Mouse (Mus musculus) layer of hippocampus, adult 11-12 months (tissue): Measurements from ENCODE around the gene Mterf2.
A peak's percentile ranks its signal among the peaks of the same experiment; 100 is the strongest.

Source experiments
- DNase-seq: peaks from one replicate; pipeline ENCODE4 v3.0.0; 2022; ENCODE audit warnings: low spot score

Gene Mterf2

DNA sequence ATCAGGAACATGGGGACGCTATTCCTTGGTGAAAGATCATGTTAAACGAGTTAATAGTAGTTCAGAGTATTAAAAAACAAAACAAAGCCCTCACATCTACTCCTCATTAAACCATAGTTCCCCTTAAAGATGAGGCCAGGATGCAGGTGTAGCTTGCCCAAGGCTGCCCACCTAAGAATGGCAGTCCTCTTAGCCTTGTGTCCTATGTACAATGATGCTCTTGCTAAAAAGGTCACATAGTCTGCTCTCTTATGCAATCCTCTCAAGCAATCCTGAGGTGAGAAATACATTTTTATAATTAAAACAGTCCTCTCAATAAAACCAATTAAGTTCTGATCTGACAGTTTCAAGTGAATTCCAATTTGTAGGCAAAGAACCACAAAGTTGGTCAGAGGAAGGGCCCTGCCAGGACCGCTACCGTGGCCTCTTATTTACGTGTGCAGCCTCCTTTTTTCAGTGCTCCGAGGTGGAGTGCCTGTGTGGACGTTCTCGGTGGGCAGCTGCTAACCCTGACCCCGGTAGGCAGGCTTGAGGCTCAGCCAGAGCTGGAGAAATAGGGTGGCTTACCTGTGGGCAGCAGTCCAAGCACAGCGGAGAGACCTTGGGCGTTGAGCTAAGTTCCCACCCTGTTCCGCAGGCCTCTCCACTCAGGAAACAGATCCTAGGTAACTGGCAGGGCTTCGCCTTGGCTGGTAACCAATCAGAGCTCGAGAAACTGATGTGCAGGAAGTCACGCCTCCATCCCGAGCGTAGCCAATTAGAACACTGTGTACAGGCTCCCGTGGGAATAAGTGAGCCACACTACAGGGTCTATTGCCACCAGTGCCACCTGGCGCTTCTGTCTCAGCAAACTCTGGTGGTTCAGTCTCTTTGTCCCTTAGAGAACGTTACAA is at the start of gene Mterf2:
Gene Mterf2 (minus strand): TSS at position 633 of the 893 bp plus-strand sequence.
- peak; percentile 97 for DNase-seq

GRCm38 (mm10) chr10:85176640-85177039 is 48.8 kb upstream of the Mterf2 start:
- DNase-seq: no peak

GRCm38 (mm10) chr10:85165306-85165705 is 37.5 kb upstream of the Mterf2 start:
- no peak for DNase-seq

- DNase-seq: no peak
Measured at GRCm38 (mm10) chr10:85164791-85165190, 37.0 kb upstream of the Mterf2 start.

DNA sequence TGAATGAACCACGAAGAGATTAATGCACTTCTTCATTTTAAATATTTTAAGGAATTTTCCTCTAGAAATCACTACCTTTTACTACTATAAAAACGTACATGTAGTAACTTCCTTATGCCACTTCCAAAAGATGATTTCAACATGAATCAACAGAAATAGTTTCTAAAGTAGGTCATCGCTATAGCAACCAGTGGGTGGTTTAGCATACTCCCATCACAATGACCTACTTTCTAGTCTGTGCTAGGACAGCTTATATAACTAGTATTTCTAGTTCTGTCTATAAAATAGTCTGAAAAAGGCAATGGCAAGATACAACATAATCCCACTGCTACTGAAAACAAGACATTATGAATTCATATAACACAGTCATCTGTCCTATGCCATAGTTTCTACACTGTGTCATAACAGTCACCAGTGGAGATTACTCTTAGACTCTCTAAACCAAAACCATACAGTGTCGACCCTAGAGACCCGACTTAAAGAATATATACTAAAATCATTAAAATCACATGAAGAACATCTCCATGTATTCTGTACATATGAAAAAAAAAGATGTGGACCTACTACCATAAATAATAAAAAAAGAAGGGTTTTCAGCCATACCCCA is 34.0 kb upstream of the Mterf2 start:
- DNase-seq: peak; percentile 9

DNA sequence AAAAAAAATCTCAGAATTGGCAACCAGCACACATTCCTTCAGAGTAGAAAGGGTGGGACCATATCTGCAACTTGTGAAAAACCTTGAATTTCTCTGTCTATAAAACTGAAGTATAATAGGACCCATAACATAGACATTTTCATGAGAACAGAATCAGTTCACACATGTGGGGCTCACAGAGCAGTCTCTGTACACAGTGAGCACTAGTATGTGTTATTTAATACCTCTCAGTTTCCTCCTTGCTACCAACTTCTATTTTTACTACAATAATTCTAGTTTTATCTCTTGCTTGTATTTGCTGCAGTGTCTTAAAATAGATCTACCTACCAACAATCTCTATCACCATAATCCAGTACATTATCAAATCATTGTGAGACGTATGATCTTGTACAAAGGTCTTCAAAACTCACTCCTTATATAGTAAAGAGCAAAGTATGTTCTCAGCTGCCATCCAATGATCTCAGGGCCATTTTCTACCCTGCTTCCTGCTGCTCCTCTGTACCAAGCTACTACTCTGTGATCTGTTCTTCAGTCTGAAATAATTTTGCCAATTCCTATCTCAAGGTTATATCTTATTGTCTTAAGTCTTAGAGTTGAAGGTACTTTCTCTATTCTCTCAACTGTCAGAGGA is 32.3 kb upstream of the Mterf2 start:
- DNase-seq: no peak

DNA sequence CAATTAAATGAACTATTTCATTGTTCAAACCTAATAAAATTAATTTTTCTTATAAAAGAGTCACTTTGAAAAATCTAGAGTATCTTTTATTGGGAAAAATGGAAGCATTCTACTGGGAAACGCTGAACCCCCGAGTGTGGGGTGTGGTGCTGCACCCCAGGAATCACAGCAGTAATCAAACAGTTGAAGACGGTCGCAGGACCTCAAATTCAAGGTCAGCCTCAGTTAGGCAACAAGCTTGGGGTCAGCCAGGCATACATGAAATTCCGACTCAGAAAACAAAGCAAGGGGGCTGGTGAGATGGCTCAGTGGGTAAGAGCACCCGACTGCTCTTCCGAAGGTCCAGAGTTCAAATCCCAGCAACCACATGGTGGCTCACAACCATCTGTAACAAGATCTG is 29.6 kb upstream of the Mterf2 start:
- DNase-seq: no peak

DNA sequence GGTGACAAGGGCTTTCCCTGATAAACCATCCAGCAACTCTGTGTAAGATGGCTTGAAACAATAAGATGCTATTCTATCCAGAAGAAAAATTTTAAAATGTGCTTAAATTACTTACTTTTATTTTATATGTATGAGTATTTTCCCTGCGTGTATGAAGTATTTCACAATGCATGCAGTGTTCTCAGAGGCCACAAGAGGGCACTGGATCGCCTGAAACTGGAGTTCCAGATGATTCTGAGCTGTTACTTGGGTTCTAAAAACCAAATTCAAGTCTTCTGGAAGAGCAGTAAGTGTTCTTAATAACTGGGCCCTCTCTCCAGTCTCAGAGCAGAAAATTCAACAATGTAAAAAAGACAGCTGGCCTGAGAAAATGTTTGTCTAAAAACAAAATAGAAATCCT is 26.4 kb upstream of the Mterf2 start:
- DNase-seq: peak; percentile 54

DNA sequence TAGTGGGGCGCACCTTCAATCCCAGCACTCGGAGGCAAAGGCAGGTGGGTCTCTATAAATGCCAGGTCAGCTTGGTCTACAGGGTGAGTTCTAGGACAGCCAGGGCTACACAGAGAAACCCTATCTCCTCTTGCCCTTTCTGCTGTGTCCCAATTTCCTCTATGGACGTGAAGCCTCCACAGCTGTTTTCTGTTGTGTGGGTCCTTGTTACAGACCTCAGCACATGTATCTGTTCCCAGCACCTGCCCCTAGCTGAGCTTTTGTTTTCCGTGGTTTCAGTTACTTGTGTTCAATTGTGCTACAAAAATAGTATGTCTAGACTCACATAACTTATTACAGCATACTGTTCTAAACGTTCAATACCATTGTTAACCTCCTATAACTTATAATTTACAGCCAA is 21.4 kb upstream of the Mterf2 start:
- no peak for DNase-seq

GRCm38 (mm10) chr10:85146282-85146681 is 18.5 kb upstream of the Mterf2 start:
- DNase-seq: no peak

- DNase-seq: no peak
Measured at GRCm38 (mm10) chr10:85141465-85141864, 13.6 kb upstream of the Mterf2 start.

- no peak for DNase-seq
Measured at GRCm38 (mm10) chr10:85136573-85136972, 8.7 kb upstream of the Mterf2 start.

DNA sequence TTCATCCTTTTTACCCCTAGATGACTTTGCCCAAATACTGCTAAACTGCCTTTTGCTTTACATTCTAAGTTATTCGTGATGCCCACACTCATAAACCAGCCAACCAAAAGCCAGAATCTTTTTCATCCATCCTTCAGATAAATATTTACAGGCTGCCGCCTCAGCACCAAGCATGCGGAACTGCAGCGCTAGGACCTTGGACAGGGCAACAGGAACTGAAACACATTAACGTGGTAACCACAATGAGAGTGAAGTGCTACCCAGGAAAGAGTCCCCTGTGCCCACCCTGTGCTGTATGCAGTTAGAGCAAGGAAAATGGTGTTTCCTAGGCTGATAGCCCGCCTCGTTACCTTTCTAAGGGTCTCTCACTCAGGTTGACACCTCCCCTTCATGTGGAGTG is 626 bp upstream of the Mterf2 start:
- no peak for DNase-seq

- no peak for DNase-seq
Measured at GRCm38 (mm10) chr10:85125184-85125583, 2.6 kb downstream of the Mterf2 start.

- DNase-seq: no peak
Measured at GRCm38 (mm10) chr10:85114409-85114808, 13.4 kb downstream of the Mterf2 start.

DNA sequence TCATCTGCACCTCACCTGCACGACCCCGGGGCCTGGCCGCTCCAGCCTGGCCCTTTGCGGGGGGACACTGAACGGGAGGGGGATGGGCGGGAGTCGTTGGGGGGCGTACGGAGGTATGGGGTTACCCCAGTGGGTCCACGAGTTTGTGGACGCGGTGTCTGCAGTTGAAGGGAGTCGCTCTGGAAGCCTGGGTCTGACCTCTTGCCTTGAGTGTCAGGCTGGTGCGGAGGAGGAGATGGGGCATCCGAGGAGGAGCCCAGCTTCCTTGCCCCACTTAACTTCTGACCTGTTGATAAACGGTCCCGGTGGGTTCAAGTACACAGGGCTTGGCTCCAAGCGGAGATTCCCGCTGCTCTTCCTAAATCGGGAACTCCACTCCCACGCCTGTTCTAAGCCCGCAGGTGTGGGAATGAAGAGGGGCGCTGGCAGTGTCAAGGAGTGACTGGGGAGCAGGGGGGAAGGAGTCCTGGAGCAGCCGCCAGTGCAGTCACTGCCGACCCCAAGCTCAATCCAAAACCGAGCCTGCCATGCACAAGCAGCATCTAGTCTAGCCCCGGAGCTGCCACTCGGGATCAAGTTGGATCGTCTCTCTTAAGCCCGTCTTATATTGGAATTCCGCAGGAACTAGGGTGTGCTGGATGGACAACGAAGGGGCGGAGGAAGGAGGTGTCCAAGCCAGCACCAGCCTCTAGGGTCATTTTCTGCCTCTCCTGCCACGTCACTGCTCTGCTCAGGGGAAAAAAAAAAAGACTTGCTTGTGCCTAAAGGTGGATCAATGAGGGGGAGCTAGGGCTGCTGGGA is 24.5 kb downstream of the Mterf2 start:
- no peak for DNase-seq

DNA sequence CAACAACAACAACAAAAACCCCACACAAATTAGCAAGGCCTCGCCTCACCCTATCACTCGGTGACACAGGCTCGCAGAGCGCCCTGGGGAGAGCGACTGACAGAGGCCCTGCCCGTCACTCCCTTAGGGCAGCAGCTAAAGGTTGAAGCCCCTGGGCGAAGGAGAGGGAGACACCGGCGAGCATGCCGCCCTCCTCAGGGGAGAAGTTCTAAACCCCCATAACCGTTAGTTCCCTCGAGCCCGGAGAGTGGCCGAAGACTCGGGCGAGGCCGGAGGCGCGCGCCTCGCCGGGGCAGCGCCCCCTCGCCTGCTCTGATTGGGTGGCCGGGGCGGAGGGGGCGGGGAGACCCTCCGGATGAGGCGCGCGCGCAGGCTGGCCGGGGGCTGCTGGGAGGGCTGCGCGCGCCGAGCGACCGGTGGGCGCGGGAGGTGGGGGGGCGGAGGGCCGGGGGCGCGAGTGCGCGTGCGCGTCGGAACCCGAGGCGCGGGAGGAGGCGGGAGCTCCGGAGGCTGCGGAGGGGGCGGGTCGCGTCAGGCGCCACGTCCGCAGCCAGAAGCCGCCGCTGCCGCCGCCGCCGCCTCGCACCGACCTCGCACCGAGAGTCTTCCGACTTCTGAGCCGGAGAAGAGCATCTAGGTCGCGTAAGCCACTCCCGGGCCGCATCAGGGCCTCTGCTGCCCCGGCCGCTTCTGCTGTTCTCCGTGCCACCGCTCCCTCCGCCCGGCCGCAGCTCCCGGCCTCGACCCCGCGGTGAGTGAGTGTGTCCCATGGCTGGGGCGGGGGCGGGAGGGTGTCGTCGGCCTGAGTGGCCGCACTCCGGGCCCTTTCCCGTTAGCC is 25.4 kb downstream of the Mterf2 start, which contains the start of the genes Fhl4 and Tmem263:
Gene Fhl4 (minus strand): TSS at position 249 of the 838 bp plus-strand sequence.
Gene Tmem263 (plus strand): TSS at position 381 of the 838 bp plus-strand sequence.
- peak; percentile 75 for DNase-seq

GRCm38 (mm10) chr10:85101841-85102240 is 26.0 kb downstream of the Mterf2 start:
- no peak for DNase-seq

- no peak for DNase-seq
Measured at GRCm38 (mm10) chr10:85071605-85072152, 56.1 kb downstream of the Mterf2 start.
